Mouse (Mus musculus) kidney, adult 2 months (tissue): Measurements from ENCODE around the gene Elk3. TPM values are rescaled to one million over a fixed set of nuclear protein-coding genes. Genes with fewer than 3 reads are reported as not detected.
A peak's percentile ranks its signal among the peaks of the same experiment; 100 is the strongest.

Experiments
- DNase-seq: peaks from one replicate; pipeline ENCODE4 v3.0.0; 2021
- H3K27ac ChIP-seq: fragments of 200-500 bp; 2 replicates; pipeline ENCODE4 v1.5.1; 2012; ENCODE audit warnings: low read depth, low read length, control low read depth, inconsistent platforms; ENCODE audit not compliant: insufficient read depth
- H3K27me3 ChIP-seq: fragments of 200-500 bp; replicated peaks from 2 replicates; pipeline ENCODE4 v1.6.1; 2012; ENCODE audit warnings: mild to moderate bottlenecking, moderate library complexity, low read length, inconsistent platforms; ENCODE audit not compliant: control insufficient read depth, insufficient read depth
- H3K36me3 ChIP-seq: fragments of 200-500 bp; 2 replicates; pipeline ENCODE4 v1.6.1; 2012; ENCODE audit warnings: mild to moderate bottlenecking, moderate library complexity, low read length, inconsistent platforms; ENCODE audit not compliant: control insufficient read depth, insufficient read depth
- H3K4me1 ChIP-seq: fragments of 200-500 bp; 2 replicates; pipeline ENCODE4 v1.6.1; 2011; ENCODE audit warnings: low read length; ENCODE audit not compliant: control insufficient read depth, insufficient read depth
- H3K4me3 ChIP-seq: fragments of 200-500 bp; 2 replicates; pipeline ENCODE4 v1.5.1; 2011; ENCODE audit warnings: mild to moderate bottlenecking, low read depth, low read length, control low read depth; ENCODE audit not compliant: insufficient read depth
- CTCF ChIP-seq: fragments of 200-500 bp; conservative IDR thresholded peaks from 2 replicates; pipeline ENCODE4 v1.5.1; 2011; ENCODE audit warnings: low read depth, mild to moderate bottlenecking, control low read depth, low read length, moderate library complexity, mixed read lengths; ENCODE audit not compliant: insufficient read depth, insufficient read length
- POLR2A ChIP-seq: fragments of 200-500 bp; IDR thresholded peaks from one replicate; pipeline ENCODE4 v1.6.1; 2011; ENCODE audit warnings: low read depth, low read length, control low read depth
- WGBS: fragments of 180-500 bp; shearing (Covaris S2); methylation state at CpG from one replicate; pipeline ENCODE4 v1.1.7; 2018; 5-methylcytosine and 5-hydroxymethylcytosine counted together
- polyA plus RNA-seq: library from polyadenylated mRNA; depleted of rRNA; stranded (reverse); fragments of >200 nt; gene quantifications from 2 replicates; pipeline ENCODE4 v1.2.3, GENCODE M21; 2012; rRNA removed

Gene Elk3
- polyA plus RNA-seq, 1 experiment: 28.1 TPM

DNA sequence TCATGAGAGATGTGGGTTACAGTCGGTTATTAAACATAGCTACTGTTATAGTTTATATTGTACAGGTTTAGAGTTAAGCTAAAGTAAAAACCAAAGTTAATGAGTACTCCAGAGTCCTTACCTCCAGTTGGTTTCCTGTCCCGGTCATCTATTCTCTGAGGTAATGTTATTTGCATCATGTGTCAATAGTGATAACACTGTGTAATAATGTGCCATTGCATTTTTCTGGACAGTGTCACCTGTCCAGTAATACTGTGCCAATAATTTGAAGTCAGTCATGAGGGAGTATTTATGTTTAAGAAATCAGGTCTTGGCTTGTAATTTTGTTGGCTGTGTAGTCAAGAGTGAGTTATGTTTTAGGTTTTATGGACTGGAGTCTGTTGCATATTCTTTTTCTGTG is 98.2 kb downstream of the Elk3 start:
- Histone ChIP-seq H3K4me1 (peaks cover 12% of the 10 kb centered on the region), H3K27me3 (no peaks in the 10 kb centered on the region), H3K4me3 (no peak overlapping the region), H3K36me3 (no peaks in the 10 kb centered on the region; the same call in 1 of the 2 replicates), H3K27ac (no peak overlapping the region)
- no peak for DNase-seq
- TF ChIP-seq CTCF (no peak), POLR2A (no peak)
- WGBS: 55% methylated on average over 2 of the region's 2 CpGs

DNA sequence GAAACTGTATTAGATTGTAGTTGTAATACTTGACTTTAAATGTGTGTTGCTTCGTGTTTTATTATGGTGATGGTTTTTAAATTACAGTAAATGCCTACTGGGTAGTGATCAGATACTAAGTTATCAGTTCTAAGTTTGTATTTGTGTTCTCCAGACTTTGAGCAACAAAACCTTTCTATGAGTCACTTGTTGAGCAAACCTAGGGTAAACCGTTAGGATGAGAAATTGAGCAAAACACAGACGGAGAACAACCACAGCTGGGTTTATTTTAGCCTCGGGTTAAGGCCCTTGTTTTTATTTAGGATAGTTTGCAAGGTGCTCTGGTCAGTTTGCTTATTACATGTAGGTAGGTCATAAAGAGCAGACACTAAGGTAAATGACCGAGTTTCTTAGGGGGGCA is 103.8 kb downstream of the Elk3 start:
- DNase-seq: no peak
- Histone ChIP-seq H3K27ac (no peak overlapping the region), H3K4me3 (no peak overlapping the region), H3K27me3 (no peaks in the 10 kb centered on the region), H3K4me1 (peaks cover 5% of the 10 kb centered on the region; the same call in 1 of the 2 replicates), H3K36me3 (no peaks in the 10 kb centered on the region)
- WGBS: 78% methylated on average over 5 of the region's 5 CpGs
- no peak for TF ChIP-seq CTCF
- no peak for TF ChIP-seq POLR2A

DNA sequence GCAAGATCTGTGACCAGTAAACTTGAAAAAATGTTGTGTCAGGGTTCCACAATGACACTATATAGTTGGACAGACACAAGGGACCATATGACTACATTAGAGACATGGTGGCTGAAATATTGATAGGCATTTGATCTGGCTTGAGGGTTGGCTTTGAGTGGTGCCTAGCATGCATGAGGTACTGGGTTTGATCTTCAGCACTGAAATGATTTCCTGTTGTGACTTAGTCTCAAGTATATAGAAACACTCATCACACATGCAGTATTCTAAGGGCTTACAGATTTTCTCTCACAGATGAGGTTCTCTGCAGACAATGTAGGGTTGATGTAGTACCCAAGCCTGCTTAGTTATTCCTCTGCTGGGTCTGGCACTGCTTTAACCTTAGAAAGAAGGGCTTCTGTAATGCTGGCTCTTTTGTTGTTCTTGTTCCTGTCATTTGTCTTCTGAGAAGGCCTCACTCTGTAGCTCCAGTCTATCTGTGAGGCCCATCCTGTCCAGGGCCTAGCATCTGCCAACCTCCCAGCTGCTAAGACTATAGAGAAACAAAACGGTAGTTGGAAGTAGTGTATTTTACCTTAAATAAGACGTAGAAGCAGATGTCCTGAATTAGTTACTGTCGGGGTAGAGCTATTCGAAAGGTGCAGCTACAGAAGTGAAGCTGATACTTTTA is 105.5 kb downstream of the Elk3 start:
- Histone ChIP-seq H3K4me1 (peaks cover 8% of the 10 kb centered on the region; the same call in 1 of the 2 replicates), H3K27me3 (no peaks in the 10 kb centered on the region), H3K36me3 (no peaks in the 10 kb centered on the region), H3K4me3 (no peak overlapping the region), H3K27ac (no peak overlapping the region)
- TF ChIP-seq CTCF: no peak
- no peak for TF ChIP-seq POLR2A
- no peak for DNase-seq
- WGBS: 90% methylated on average over 4 of the region's 4 CpGs

DNA sequence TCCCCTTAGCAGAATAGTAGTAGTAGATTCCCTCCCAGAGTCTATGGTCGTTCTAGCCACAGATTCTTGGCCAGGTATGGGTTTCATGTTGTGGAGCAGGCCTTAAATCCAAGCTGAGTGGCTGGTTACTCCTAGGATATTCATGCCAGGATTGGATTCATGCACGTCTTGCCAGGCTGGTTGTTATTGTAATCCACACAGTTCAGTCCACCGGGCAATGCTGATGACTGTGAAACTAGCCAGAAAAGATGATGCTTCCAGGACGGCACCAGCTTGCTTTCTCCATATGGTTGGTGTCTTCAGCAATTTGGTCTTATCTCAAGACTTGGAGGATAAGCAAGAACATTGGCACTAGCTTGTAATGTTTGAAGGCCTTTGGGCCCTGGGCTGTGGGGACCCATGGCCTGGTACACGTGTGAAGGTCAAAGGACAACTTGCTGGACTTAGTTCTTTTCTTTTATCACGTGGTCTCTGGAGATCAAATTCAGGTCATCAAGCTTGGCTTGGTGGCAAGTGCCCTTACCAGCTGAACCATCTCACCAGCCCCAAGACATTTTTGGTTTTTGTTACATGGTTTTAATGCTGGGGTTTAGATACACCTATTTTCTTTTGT is 109.0 kb downstream of the Elk3 start:
- no peak overlapping the region for H3K4me3 ChIP-seq
- no peaks in the 10 kb centered on the region for H3K27me3 ChIP-seq
- no peaks in the 10 kb centered on the region for H3K36me3 ChIP-seq
- H3K4me1 ChIP-seq: peaks cover 8% of the 10 kb centered on the region; the same call in 1 of the 2 replicates
- peak; percentile 53 for DNase-seq
- TF ChIP-seq CTCF: no peak
- no peak for TF ChIP-seq POLR2A
- no peak overlapping the region for H3K27ac ChIP-seq
- 70% methylated on average over 6 of the region's 6 CpGs for WGBS

DNA sequence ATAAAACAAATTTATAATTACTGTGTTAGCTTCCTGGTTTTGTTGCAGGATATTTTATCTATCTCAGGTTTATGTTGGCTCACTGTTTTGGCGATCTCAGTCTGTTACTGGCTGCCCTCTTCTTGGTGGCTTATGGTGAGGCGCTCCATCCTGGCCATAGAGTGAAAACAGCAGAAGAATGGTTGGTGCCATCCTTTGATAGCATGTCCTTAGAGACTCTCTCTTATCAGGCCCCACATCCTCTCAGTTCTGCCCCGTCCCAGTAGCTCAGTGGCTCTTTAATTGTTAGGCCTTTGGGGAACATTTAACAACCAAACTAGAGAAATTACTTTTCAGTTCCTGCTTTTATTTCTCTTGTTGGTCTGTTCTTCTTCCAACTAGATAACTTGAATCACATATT is 112.0 kb downstream of the Elk3 start:
- Histone ChIP-seq H3K27ac (no peak overlapping the region), H3K4me1 (peaks cover 8% of the 10 kb centered on the region; the same call in 1 of the 2 replicates), H3K27me3 (no peaks in the 10 kb centered on the region), H3K4me3 (no peak overlapping the region), H3K36me3 (no peaks in the 10 kb centered on the region)
- TF ChIP-seq POLR2A (no peak), CTCF (no peak)
- DNase-seq: no peak
- 93% methylated on average over 3 of the region's 3 CpGs for WGBS

Other genes with a start within 250 kb of the Elk3 start
- gene Cfap54, start 229.5 kb downstream of the Elk3 start, polyA plus RNA-seq: 0.39 and 0.48 TPM in 2 replicates
- gene Cdk17, start 150.3 kb downstream of the Elk3 start, polyA plus RNA-seq: 8.7 and 9.5 TPM in 2 replicates
- gene Lta4h, start 142.3 kb upstream of the Elk3 start, polyA plus RNA-seq: 42.9 and 53.9 TPM in 2 replicates
- gene Hal, start 177.6 kb upstream of the Elk3 start, polyA plus RNA-seq: 0.22 and 0.26 TPM in 2 replicates
- gene Amdhd1, start 228.9 kb upstream of the Elk3 start, polyA plus RNA-seq: 3.1 and 3.3 TPM in 2 replicates
- 0.03 TPM in 1 of 2 replicates, not detected in the other for gene Ccdc38, start 229.5 kb upstream of the Elk3 start, polyA plus RNA-seq